Mouse (Mus musculus) spleen, adult 2 months (tissue): ENCODE data around the gene Tmem150a. TPM values are rescaled to one million over a fixed set of nuclear protein-coding genes. Genes with fewer than 3 reads are reported as not detected.

ENCODE experiments used
- DNase-seq, 2 experiments: peaks; one replicate each; pipeline versions ENCODE4 v3.0.0 to v3.0.0-alpha.2; 2012 to 2021; ENCODE audit warnings: low spot score in 2 of 2, low read depth in 1 of 2
- H3K27ac ChIP-seq: fragments of 200-500 bp; 2 replicates; pipeline ENCODE4 v1.5.1; 2012; ENCODE audit warnings: low read length, inconsistent platforms; ENCODE audit not compliant: insufficient read depth
- H3K27me3 ChIP-seq: fragments of 200-500 bp; 2 replicates; pipeline ENCODE4 v1.6.1; 2012; ENCODE audit warnings: mild to moderate bottlenecking, moderate library complexity, low read length, inconsistent platforms; ENCODE audit not compliant: control insufficient read depth, insufficient read depth
- H3K36me3 ChIP-seq: fragments of 200-500 bp; 2 replicates; pipeline ENCODE4 v1.6.1; 2012; ENCODE audit warnings: mild to moderate bottlenecking, low read length, inconsistent platforms; ENCODE audit not compliant: control insufficient read depth, insufficient read depth
- H3K4me1 ChIP-seq: fragments of 200-500 bp; 2 replicates; pipeline ENCODE4 v1.6.1; 2011; ENCODE audit warnings: inconsistent platforms; ENCODE audit not compliant: control insufficient read depth, insufficient read depth, insufficient read length
- H3K4me3 ChIP-seq: fragments of 200-500 bp; 2 replicates; pipeline ENCODE4 v1.5.1; 2011; ENCODE audit warnings: mild to moderate bottlenecking, inconsistent platforms; ENCODE audit not compliant: insufficient read depth, insufficient read length; ENCODE audit errors: extremely low read depth
- CTCF ChIP-seq: fragments of 200-500 bp; IDR thresholded peaks from 2 replicates; pipeline ENCODE4 v1.5.1; 2011; ENCODE audit warnings: mild to moderate bottlenecking, inconsistent platforms; ENCODE audit not compliant: insufficient read depth, insufficient read length, insufficient replicate concordance; ENCODE audit errors: extremely low read depth
- POLR2A ChIP-seq: fragments of 200-500 bp; IDR thresholded peaks from 2 replicates; pipeline ENCODE4 v1.6.1; 2011; ENCODE audit warnings: low read depth, low read length, inconsistent platforms
- WGBS: fragments of 180-500 bp; shearing (Covaris S2); methylation state at CpG from one replicate; pipeline ENCODE4 v1.1.7; 2018; 5-methylcytosine and 5-hydroxymethylcytosine counted together
- polyA plus RNA-seq: library from polyadenylated mRNA; depleted of rRNA; stranded (reverse); fragments of >200 nt; gene quantifications from 2 replicates; pipeline ENCODE4 v1.2.3, GENCODE M21; 2012

The Tmem150a gene
- polyA plus RNA-seq, 1 experiment, result 21.7 TPM

DNA sequence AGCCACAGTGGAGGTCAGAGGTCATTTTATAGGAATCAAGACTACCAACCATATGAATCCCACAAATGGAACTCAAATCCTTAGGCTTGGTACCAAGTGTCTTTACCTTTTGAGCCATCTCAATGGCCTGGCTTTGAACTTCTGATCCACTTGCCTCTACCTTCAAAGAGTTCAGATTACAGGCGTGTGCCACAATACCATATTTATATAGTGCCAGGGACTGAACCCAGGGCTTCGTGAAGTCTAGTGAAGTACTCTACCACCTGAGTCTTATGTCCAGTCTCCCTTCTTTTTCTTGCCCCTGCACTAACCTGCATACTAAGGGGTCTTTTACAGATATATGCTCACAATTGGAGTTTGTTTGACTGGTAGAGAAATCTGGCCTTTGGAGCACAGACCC lies 31.3 kb downstream of the Tmem150a start:
- Histone ChIP-seq H3K4me3 (no peak overlapping the region), H3K4me1 (peaks cover 16% of the 10 kb centered on the region; the same call in 1 of the 2 replicates), H3K27me3 (no peaks in the 10 kb centered on the region), H3K27ac (no peak overlapping the region), H3K36me3 (peaks cover 11% of the 10 kb centered on the region)
- no peak for DNase-seq
- TF ChIP-seq POLR2A (no peak), CTCF (no peak)
- 95% methylated on average over 2 of the region's 2 CpGs for WGBS

GRCm38 (mm10) chr6:72387816-72388215 lies 32.6 kb downstream of the Tmem150a start:
- no peak for DNase-seq
- TF ChIP-seq POLR2A (no peak), CTCF (no peak)
- Histone ChIP-seq H3K4me1 (peaks cover 16% of the 10 kb centered on the region; the same call in 1 of the 2 replicates), H3K4me3 (no peak overlapping the region), H3K27ac (0 out of 2 replicates have a peak overlapping the region, but pooled peaks have one; percentile 48), H3K27me3 (no peaks in the 10 kb centered on the region), H3K36me3 (peaks cover 11% of the 10 kb centered on the region)
- WGBS, result 89% methylated on average over 3 of the region's 3 CpGs

- no peak for DNase-seq
- no peak for TF ChIP-seq CTCF
- TF ChIP-seq POLR2A, result no peak
- Histone ChIP-seq H3K36me3 (peaks cover 11% of the 10 kb centered on the region), H3K4me1 (peaks cover 16% of the 10 kb centered on the region; the same call in 1 of the 2 replicates), H3K27me3 (no peaks in the 10 kb centered on the region), H3K4me3 (no peak overlapping the region), H3K27ac (0 out of 2 replicates have a peak overlapping the region, but pooled peaks have one; percentile 48)
- WGBS, result 80% methylated on average over 10 of the region's 10 CpGs
Measured at GRCm38 (mm10) chr6:72388266-72388665, 33.0 kb downstream of the Tmem150a start.

DNA sequence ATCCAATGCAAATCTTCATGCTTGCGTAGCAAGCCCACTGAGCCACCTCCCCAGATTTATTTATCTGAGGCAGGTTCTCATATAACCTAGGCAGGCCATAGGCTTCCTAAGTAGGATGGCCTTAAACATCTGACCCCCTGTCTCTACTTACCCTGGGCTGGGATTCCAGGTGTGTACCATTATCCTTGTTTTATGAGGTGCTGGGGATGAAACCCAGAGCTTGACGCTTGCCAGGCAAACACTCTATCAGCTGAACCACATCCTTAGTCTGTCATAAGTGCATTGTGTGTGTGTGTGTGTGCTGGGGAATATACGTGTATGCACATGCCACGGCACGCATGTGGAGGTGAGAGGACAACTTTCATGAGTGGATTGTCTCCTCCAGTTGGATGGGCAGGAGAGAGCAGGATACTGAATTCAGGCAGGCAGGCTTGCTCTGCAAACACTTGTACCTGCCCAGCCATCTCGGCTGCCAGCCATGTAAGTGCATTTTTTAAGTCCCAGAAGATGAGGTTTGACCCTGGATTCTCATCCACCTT lies 33.6 kb downstream of the Tmem150a start:
- Histone ChIP-seq H3K27ac (peak overlapping the region; percentile 99; the same call in 1 of the 2 replicates), H3K4me3 (peak overlapping the region; percentile 91; the same call in 1 of the 2 replicates), H3K27me3 (no peaks in the 10 kb centered on the region), H3K36me3 (peaks cover 11% of the 10 kb centered on the region), H3K4me1 (peaks cover 16% of the 10 kb centered on the region; the same call in 1 of the 2 replicates)
- 68% methylated on average over 6 of the region's 6 CpGs for WGBS
- no peak for DNase-seq
- TF ChIP-seq POLR2A (no peak), CTCF (no peak)

DNA sequence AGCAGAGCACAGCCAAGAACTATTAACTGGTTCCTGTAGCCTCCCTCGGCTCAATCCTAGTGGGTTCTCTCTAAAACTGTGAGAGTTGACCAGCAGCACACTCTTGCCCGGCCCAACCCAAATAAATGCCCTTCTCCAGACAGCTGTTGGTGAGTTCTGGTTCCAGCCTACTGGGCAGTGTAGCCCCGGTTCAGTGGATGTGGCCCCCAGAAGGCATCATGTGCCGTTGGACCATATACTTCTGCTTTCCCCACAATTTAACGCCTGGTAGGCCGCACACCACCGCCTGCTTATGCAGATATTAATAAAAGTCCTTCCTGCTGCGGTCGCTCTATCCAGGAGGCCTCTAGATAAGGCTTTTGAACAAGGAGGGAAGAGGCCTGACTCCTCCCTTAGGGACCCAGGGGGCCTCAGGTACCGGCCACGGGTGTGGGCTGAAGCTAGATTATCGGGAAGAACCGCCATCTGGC lies 34.3 kb downstream of the Tmem150a start:
- Histone ChIP-seq H3K36me3 (peaks cover 11% of the 10 kb centered on the region), H3K27ac (peak overlapping the region; percentile 99), H3K4me3 (peak overlapping the region; percentile 91), H3K4me1 (peaks cover 16% of the 10 kb centered on the region; the same call in 1 of the 2 replicates), H3K27me3 (no peaks in the 10 kb centered on the region)
- TF ChIP-seq CTCF (no peak), POLR2A (no peak)
- peak; percentile 49 to 62 for DNase-seq
- under 1% methylated on average over 13 of the region's 13 CpGs for WGBS

GRCm38 (mm10) chr6:72389941-72390771 lies 34.9 kb downstream of the Tmem150a start, which contains the start of gene Vamp8:
TSS of gene Vamp8 (minus strand) at chr6:72390703.
- Histone ChIP-seq H3K27ac (peak within 1 kb of the TSS; percentile 99), H3K36me3 (peaks cover 8% of the 10 kb centered on the region), H3K4me3 (peak within 1 kb of the TSS; percentile 91), H3K4me1 (peaks cover 16% of the 10 kb centered on the region; the same call in 1 of the 2 replicates), H3K27me3 (no peaks in the 10 kb centered on the region)
- DNase-seq, result peak; percentile 38 to 64
- WGBS, result 1% methylated on average over 31 of the region's 33 CpGs
- TF ChIP-seq POLR2A, result peak; percentile 65
- TF ChIP-seq CTCF, result peak; percentile 4; the same call in 1 of the 2 replicates
